Mouse (Mus musculus) spleen, adult 2 months (tissue): ENCODE results near the gene Col7a1. TPM values are rescaled to one million over a fixed set of nuclear protein-coding genes. Genes with fewer than 3 reads are reported as not detected.

Experiments
- DNase-seq, 2 experiments: peaks; one replicate each; pipeline versions ENCODE4 v3.0.0 to v3.0.0-alpha.2; 2012 to 2021; ENCODE audit warnings: low spot score in 2 of 2, low read depth in 1 of 2
- H3K27ac ChIP-seq: fragments of 200-500 bp; 2 replicates; pipeline ENCODE4 v1.5.1; 2012; ENCODE audit warnings: low read length, inconsistent platforms; ENCODE audit not compliant: insufficient read depth
- H3K27me3 ChIP-seq: fragments of 200-500 bp; 2 replicates; pipeline ENCODE4 v1.6.1; 2012; ENCODE audit warnings: mild to moderate bottlenecking, moderate library complexity, low read length, inconsistent platforms; ENCODE audit not compliant: control insufficient read depth, insufficient read depth
- H3K36me3 ChIP-seq: fragments of 200-500 bp; 2 replicates; pipeline ENCODE4 v1.6.1; 2012; ENCODE audit warnings: mild to moderate bottlenecking, low read length, inconsistent platforms; ENCODE audit not compliant: control insufficient read depth, insufficient read depth
- H3K4me1 ChIP-seq: fragments of 200-500 bp; 2 replicates; pipeline ENCODE4 v1.6.1; 2011; ENCODE audit warnings: inconsistent platforms; ENCODE audit not compliant: control insufficient read depth, insufficient read depth, insufficient read length
- H3K4me3 ChIP-seq: fragments of 200-500 bp; 2 replicates; pipeline ENCODE4 v1.5.1; 2011; ENCODE audit warnings: mild to moderate bottlenecking, inconsistent platforms; ENCODE audit not compliant: insufficient read depth, insufficient read length; ENCODE audit errors: extremely low read depth
- CTCF ChIP-seq: fragments of 200-500 bp; IDR thresholded peaks from 2 replicates; pipeline ENCODE4 v1.5.1; 2011; ENCODE audit warnings: mild to moderate bottlenecking, inconsistent platforms; ENCODE audit not compliant: insufficient read depth, insufficient read length, insufficient replicate concordance; ENCODE audit errors: extremely low read depth
- POLR2A ChIP-seq: fragments of 200-500 bp; IDR thresholded peaks from 2 replicates; pipeline ENCODE4 v1.6.1; 2011; ENCODE audit warnings: low read depth, low read length, inconsistent platforms
- WGBS: fragments of 180-500 bp; shearing (Covaris S2); methylation state at CpG from one replicate; pipeline ENCODE4 v1.1.7; 2018; 5-methylcytosine and 5-hydroxymethylcytosine counted together
- polyA plus RNA-seq: library from polyadenylated mRNA; depleted of rRNA; stranded (reverse); fragments of >200 nt; gene quantifications from 2 replicates; pipeline ENCODE4 v1.2.3, GENCODE M21; 2012; rRNA removed

The Col7a1 gene
- polyA plus RNA-seq: 14.0 and 14.4 TPM in 2 replicates

GRCm38 (mm10) chr9:108953081-108953636 lies at the start of gene Col7a1:
Gene Col7a1, plus strand, starts transcription at chr9:108953586.
- 25% methylated on average over 15 of the region's 15 CpGs for WGBS
- no peak for DNase-seq
- Histone ChIP-seq H3K27me3 (no peaks in the 10 kb centered on the region), H3K36me3 (peaks cover 21% of the 10 kb centered on the region), H3K4me3 (no peak within 1 kb of the TSS), H3K27ac (no peak within 1 kb of the TSS), H3K4me1 (no peaks in the 10 kb centered on the region)
- TF ChIP-seq CTCF (no peak), POLR2A (no peak)

- no peak for DNase-seq
- H3K4me1 ChIP-seq: no peaks in the 10 kb centered on the region
- H3K27me3 ChIP-seq: no peaks in the 10 kb centered on the region
- TF ChIP-seq CTCF: no peak
- no peak for TF ChIP-seq POLR2A
- no peaks in the 10 kb centered on the region for H3K36me3 ChIP-seq
- WGBS: 85% methylated on average over 6 of the region's 6 CpGs
- no peak overlapping the region for H3K4me3 ChIP-seq
- no peak overlapping the region for H3K27ac ChIP-seq
Measured at GRCm38 (mm10) chr9:108912308-108912707, 41.1 kb upstream of the Col7a1 start.

- TF ChIP-seq POLR2A: no peak
- TF ChIP-seq CTCF: no peak
- no peak for DNase-seq
- Histone ChIP-seq H3K36me3 (no peaks in the 10 kb centered on the region), H3K4me1 (no peaks in the 10 kb centered on the region), H3K27me3 (no peaks in the 10 kb centered on the region), H3K27ac (no peak overlapping the region), H3K4me3 (no peak overlapping the region)
- 90% methylated on average over 7 of the region's 7 CpGs for WGBS
Measured at GRCm38 (mm10) chr9:108913161-108913560, 40.2 kb upstream of the Col7a1 start.

GRCm38 (mm10) chr9:108913621-108914020 lies 39.8 kb upstream of the Col7a1 start:
- no peak for DNase-seq
- Histone ChIP-seq H3K27me3 (no peaks in the 10 kb centered on the region), H3K27ac (no peak overlapping the region), H3K36me3 (no peaks in the 10 kb centered on the region), H3K4me3 (no peak overlapping the region), H3K4me1 (no peaks in the 10 kb centered on the region)
- TF ChIP-seq CTCF (no peak), POLR2A (no peak)
- WGBS: 82% methylated on average over 10 of the region's 10 CpGs

GRCm38 (mm10) chr9:108914491-108914890 lies 38.9 kb upstream of the Col7a1 start, which contains the start of gene Tmem89:
Gene Tmem89, plus strand, starts transcription at chr9:108914619.
- DNase-seq: no peak
- 87% methylated on average over 6 of the region's 6 CpGs for WGBS
- Histone ChIP-seq H3K27me3 (no peaks in the 10 kb centered on the region), H3K4me3 (no peak within 1 kb of the TSS), H3K4me1 (no peaks in the 10 kb centered on the region), H3K27ac (no peak within 1 kb of the TSS; the same call in 1 of the 2 replicates), H3K36me3 (no peaks in the 10 kb centered on the region)
- no peak for TF ChIP-seq CTCF
- no peak for TF ChIP-seq POLR2A

GRCm38 (mm10) chr9:108925897-108926296 lies 27.5 kb upstream of the Col7a1 start:
- no peaks in the 10 kb centered on the region for H3K36me3 ChIP-seq

GRCm38 (mm10) chr9:108928424-108928823 lies 25.0 kb upstream of the Col7a1 start:
- H3K4me3 ChIP-seq: no peak overlapping the region
- TF ChIP-seq POLR2A (no peak), CTCF (no peak)
- H3K27me3 ChIP-seq: no peaks in the 10 kb centered on the region
- no peaks in the 10 kb centered on the region for H3K36me3 ChIP-seq
- H3K4me1 ChIP-seq: no peaks in the 10 kb centered on the region
- 90% methylated on average over 3 of the region's 3 CpGs for WGBS
- no peak overlapping the region for H3K27ac ChIP-seq
- no peak for DNase-seq

More at GRCm38 (mm10) chr9:108925897-108926296, 27.5 kb upstream of the Col7a1 start:
- TF ChIP-seq CTCF (no peak), POLR2A (no peak)
- no peaks in the 10 kb centered on the region for H3K27me3 ChIP-seq
- 67% methylated on average over 8 of the region's 8 CpGs for WGBS
- no peak overlapping the region for H3K27ac ChIP-seq
- no peaks in the 10 kb centered on the region for H3K4me1 ChIP-seq
- DNase-seq: no peak
- H3K4me3 ChIP-seq: no peak overlapping the region

GRCm38 (mm10) chr9:108935991-108936390 lies 17.4 kb upstream of the Col7a1 start:
- Histone ChIP-seq H3K27ac (no peak overlapping the region), H3K36me3 (peaks cover 3% of the 10 kb centered on the region), H3K4me3 (no peak overlapping the region), H3K4me1 (no peaks in the 10 kb centered on the region), H3K27me3 (no peaks in the 10 kb centered on the region)
- TF ChIP-seq CTCF (no peak), POLR2A (no peak)
- 7% methylated on average over 3 of the region's 3 CpGs for WGBS
- DNase-seq: no peak
